Mouse (Mus musculus) heart, postnatal 0 days (tissue): ENCODE measurements at regions not wholly inside any gene's neighbourhood (a gene's known extent, or its start where the extent isn't known, plus 50 kb on each side); places are given as distances from the start of the nearest gene placed in this dataset.

Source experiments
- CTCF ChIP-seq: IDR thresholded peaks from 2 replicates; pipeline ENCODE4 v1.5.1; 2016; ENCODE audit warnings: antibody characterized with exemption, control low read depth, low read depth
- EP300 ChIP-seq: IDR thresholded peaks from 2 replicates; pipeline ENCODE4 v1.6.1; 2016; ENCODE audit warnings: antibody characterized with exemption, low read depth

DNA sequence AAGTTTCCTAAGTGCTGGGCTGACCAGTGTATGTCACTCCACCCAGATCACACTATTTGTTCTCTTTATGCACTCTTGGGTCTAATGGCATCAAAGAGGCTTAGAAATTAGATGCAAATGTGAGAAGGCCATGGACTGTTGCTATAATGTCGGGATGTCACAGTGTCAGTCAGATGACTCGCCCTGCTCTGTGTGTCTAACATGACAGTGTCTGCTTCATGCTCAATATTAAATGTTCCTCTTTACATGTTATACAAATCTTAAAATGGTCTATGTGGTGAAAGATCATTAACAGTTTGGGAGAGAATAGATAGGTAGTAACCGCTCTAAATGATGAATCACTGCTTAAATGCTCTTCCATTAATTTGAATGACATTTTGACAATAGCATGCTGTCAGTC lies 617.2 kb downstream of the Tfap2b start:
- no peak for TF ChIP-seq CTCF
- no peak for TF ChIP-seq EP300
